Mouse (Mus musculus) hindbrain, embryonic 11.5 days (tissue): ENCODE data around the gene Stag1. TPM values are rescaled to one million over a fixed set of nuclear protein-coding genes. Genes with fewer than 3 reads are reported as not detected.
"Not testable (repeated sequence)": the region's sequence is repeated elsewhere in the genome, so short reads cannot be mapped to it uniquely, and the experiment has no call there.

Experiments
- ATAC-seq: fragments of 200-750 bp; cut with Nextera tagmentation; 2 replicates; pipeline ENCODE4 v1.8.0; 2017; ENCODE audit warnings: mild to moderate bottlenecking, moderate TSS enrichment, moderate library complexity; ENCODE audit not compliant: low FRiP score
- DNase-seq: peaks from one replicate; pipeline ENCODE4 v3.0.0-alpha.2; 2015; ENCODE audit warnings: low spot score
- H3K27ac ChIP-seq: fragments of 300-500 bp; sonication (generic); 2 replicates; pipeline ENCODE4 v1.5.1; 2014; ENCODE audit warnings: mild to moderate bottlenecking, low read depth, low read length
- H3K27me3 ChIP-seq: fragments of 300-500 bp; sonication (generic); 2 replicates; pipeline ENCODE4 v1.6.1; 2014; ENCODE audit warnings: mild to moderate bottlenecking, low read length, moderate library complexity, mixed read lengths; ENCODE audit not compliant: control insufficient read depth, insufficient read depth
- H3K36me3 ChIP-seq: fragments of 300-500 bp; sonication (generic); 2 replicates; pipeline ENCODE4 v1.6.1; 2014; ENCODE audit warnings: mild to moderate bottlenecking, low read length, moderate library complexity, mixed read lengths; ENCODE audit not compliant: control insufficient read depth, insufficient read depth
- H3K4me1 ChIP-seq: fragments of 300-500 bp; sonication (generic); replicated peaks from 2 replicates; pipeline ENCODE4 v1.6.1; 2014; ENCODE audit warnings: low read length, mixed read lengths; ENCODE audit not compliant: control insufficient read depth, insufficient read depth
- H3K4me2 ChIP-seq: fragments of 300-500 bp; sonication (generic); replicated peaks from 2 replicates; pipeline ENCODE4 v1.6.1; 2014; ENCODE audit warnings: mild to moderate bottlenecking, low read depth, low read length
- H3K4me3 ChIP-seq: fragments of 300-500 bp; sonication (generic); 2 replicates; pipeline ENCODE4 v1.5.1; 2014; ENCODE audit warnings: low read depth, low read length
- H3K9ac ChIP-seq: fragments of 300-500 bp; sonication (generic); 2 replicates; pipeline ENCODE4 v1.6.1; 2014; ENCODE audit warnings: low read depth, low read length
- H3K9me3 ChIP-seq: fragments of 300-500 bp; sonication (generic); 2 replicates; pipeline ENCODE4 v1.6.1; 2016; ENCODE audit warnings: low read length; ENCODE audit not compliant: control insufficient read depth
- WGBS: fragments of 180-500 bp; shearing (Covaris S2); extraction: QIAGEN DNeasy Blood & Tissue Kit; methylation state at CpG from one replicate; pipeline ENCODE4 v1.1.7; 2014; 5-methylcytosine and 5-hydroxymethylcytosine counted together
- polyA plus RNA-seq: library from polyadenylated mRNA; unstranded; fragments of >200 nt; fragmentation: Nextera tagmentation; extraction: Ambion mirVana; gene quantifications from 2 replicates; pipeline ENCODE4 v1.2.1, GENCODE M21; 2014

The Stag1 gene
- polyA plus RNA-seq, 1 experiment from 2014 or later = 57.4 TPM

DNA sequence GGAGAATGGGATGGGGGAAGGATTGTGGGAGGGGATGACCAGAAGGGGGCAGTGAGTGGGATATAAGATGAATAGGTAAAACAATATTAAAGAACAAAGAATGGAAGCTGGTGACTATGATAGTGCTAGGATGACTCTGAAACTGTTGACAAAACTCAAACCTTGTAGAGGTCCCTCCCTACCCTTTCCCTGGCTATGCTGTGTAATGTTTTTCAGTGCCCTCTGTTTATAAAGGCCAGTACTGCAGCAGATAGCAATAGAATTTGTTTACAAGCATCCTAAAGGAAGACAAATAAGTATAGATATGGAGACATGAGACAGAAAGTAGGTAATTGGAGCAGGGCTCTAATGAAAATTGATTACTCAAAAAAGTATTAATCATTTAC, 139.0 kb downstream of the Stag1 start:
- H3K27ac ChIP-seq = no peak overlapping the region
- H3K9ac ChIP-seq = no peak overlapping the region
- DNase-seq = no peak
- H3K36me3 ChIP-seq = no peaks in the 10 kb centered on the region
- no peak overlapping the region for H3K4me3 ChIP-seq
- no peaks in the 10 kb centered on the region for H3K4me1 ChIP-seq
- no peak overlapping the region for H3K4me2 ChIP-seq
- H3K9me3 ChIP-seq = no peaks in the 10 kb centered on the region
- ATAC-seq = no peak
- no peaks in the 10 kb centered on the region for H3K27me3 ChIP-seq

DNA sequence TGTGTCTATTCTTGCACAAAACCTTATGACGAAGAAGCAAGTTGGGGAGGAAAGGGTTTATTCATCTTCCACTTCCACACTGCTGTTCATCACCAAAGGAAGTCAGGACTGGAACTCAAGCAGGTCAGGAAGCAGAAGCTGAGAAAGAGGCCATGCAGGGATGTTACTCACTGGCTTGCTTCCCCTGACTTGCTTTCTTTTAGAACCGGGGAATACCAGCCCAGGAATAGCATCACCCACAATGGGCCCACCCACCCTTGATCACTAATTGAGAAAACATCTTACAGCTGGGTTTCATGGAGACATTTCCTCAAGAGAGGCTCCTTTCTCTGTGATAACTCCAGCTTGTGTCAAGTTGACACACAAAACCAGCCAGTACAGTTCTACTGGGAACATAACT, 179.6 kb downstream of the Stag1 start:
- not testable (repeated sequence) for H3K27ac ChIP-seq, H3K36me3 ChIP-seq, H3K9ac ChIP-seq, DNase-seq, ATAC-seq, H3K9me3 ChIP-seq, H3K4me3 ChIP-seq, H3K27me3 ChIP-seq, H3K4me1 ChIP-seq, H3K4me2 ChIP-seq
- 78% methylated on average over 2 of the region's 2 CpGs for WGBS

DNA sequence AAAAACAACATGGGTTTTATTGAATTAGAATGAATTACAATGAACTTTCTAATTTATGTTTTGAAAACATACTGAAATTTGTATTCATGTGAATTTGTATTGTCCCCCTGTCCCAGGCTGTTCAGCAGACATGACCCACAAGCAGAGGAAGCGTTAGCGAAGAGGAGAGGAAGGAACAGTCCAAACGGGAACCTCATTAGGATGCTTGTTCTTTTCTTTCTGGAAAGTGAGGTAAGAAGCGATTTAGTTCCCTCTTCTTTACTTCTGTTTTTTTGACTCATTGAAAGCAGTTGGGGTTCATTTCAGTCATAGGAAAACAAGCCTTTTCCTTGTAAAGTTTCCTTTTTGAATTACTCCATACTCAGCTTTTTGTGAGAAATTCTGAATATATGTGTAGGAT, 268.4 kb downstream of the Stag1 start:
- ATAC-seq = no peak

DNA sequence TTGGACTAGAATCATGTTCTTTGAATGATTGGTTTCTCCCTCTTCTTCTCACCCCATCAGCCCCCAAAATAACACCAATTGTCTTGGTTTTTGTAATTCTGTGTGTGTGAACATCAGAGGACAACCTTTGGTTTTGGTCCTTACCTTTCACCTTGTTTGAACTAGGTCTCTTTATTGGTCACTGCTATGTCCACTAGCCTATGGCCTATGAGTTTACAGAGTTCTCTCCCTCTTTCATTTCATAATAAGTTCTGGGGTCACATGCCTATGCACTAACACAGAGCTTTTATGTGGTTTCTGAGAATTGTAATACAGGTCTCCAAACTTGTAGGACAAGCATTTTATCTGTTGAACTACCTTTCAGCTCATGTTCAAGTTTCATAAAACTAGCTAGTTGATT, 272.0 kb downstream of the Stag1 start:
- Histone ChIP-seq H3K9ac (no peak overlapping the region), H3K36me3 (no peaks in the 10 kb centered on the region), H3K4me3 (no peak overlapping the region), H3K27me3 (no peaks in the 10 kb centered on the region), H3K27ac (no peak overlapping the region), H3K4me1 (no peaks in the 10 kb centered on the region), H3K9me3 (no peaks in the 10 kb centered on the region), H3K4me2 (no peak overlapping the region)
- ATAC-seq (no peak), DNase-seq (no peak)

More for the DNA sequence above, 268.4 kb downstream of the Stag1 start:
- Histone ChIP-seq H3K36me3 (no peaks in the 10 kb centered on the region), H3K27me3 (no peaks in the 10 kb centered on the region), H3K9me3 (no peaks in the 10 kb centered on the region), H3K4me2 (no peak overlapping the region), H3K27ac (no peak overlapping the region), H3K4me3 (no peak overlapping the region), H3K4me1 (no peaks in the 10 kb centered on the region), H3K9ac (no peak overlapping the region)
- WGBS = 86% methylated on average over 4 of the region's 4 CpGs
- no peak for DNase-seq

DNA sequence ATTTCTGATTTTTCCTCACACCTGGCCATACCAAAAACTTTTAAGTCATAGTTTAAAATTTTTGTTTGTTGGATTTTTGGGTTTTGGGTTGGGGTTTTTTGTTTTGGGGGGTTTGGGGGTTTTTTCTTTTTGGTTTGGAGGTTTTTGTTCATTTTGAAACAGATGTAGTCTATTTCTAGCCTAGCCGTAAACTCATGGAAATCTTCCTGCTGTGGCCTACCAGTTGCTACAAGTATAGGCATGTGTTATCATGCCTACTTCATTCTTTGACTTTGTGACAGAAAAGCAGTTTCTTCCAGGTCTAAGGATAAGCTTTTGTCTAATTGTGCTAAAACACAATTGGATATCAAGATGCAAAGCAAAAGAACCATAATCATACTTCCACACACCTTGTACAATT, 298.5 kb downstream of the Stag1 start:
- H3K27me3 ChIP-seq = no peaks in the 10 kb centered on the region
- H3K4me1 ChIP-seq = no peaks in the 10 kb centered on the region
- H3K4me3 ChIP-seq = no peak overlapping the region
- no peaks in the 10 kb centered on the region for H3K9me3 ChIP-seq
- no peak overlapping the region for H3K9ac ChIP-seq
- DNase-seq = no peak
- H3K4me2 ChIP-seq = no peak overlapping the region
- H3K36me3 ChIP-seq = no peaks in the 10 kb centered on the region
- WGBS = 88% methylated on average over 1 of the region's 1 CpGs
- H3K27ac ChIP-seq = no peak overlapping the region
- ATAC-seq = no peak

DNA sequence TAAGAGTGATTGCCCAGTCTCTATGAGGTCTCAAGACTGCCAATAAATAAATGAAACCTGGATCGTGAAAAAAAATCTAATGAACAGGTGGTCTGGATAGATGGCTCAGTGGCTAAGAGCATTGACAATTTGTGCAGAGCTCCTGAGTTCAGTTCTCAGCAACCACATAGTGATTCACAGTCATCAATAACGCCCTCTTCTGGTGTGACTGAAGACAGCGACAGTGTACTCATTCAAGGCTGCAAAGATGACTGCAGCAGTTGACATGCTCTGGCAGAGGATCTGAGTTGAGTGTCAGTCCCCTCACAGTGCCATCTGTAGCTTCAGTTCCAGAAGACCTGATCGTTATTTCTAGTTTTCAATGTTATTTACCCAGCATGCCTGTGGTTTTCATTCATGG, 300.4 kb downstream of the Stag1 start:
- H3K4me3 ChIP-seq = no peak overlapping the region
- H3K4me1 ChIP-seq = no peaks in the 10 kb centered on the region
- no peaks in the 10 kb centered on the region for H3K27me3 ChIP-seq
- H3K9me3 ChIP-seq = no peaks in the 10 kb centered on the region
- H3K4me2 ChIP-seq = no peak overlapping the region
- H3K27ac ChIP-seq = no peak overlapping the region
- no peak overlapping the region for H3K9ac ChIP-seq
- WGBS = 91% methylated on average over 4 of the region's 4 CpGs
- H3K36me3 ChIP-seq = no peaks in the 10 kb centered on the region
- ATAC-seq (no peak), DNase-seq (no peak)

DNA sequence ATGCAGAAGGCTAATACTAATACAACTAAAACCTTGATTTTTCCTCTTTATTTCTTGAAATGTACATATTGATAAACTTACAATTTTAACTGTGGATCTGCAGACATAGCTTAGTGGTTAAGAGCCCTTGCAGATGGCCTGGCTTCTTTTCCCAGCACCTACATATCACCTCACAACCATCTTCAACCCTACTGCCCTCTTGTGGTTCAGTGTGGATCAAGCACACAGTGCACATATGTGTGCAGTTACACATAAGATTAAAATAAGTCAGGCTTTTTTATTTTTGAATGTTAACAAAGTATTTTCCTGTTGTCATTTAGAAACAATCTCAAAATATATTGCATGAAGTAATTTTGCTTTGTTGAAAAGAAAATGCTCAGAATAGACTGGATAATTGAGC, 312.8 kb downstream of the Stag1 start:
- no peak for ATAC-seq
- Histone ChIP-seq H3K4me2 (no peak overlapping the region), H3K27ac (no peak overlapping the region), H3K9me3 (no peaks in the 10 kb centered on the region), H3K4me3 (no peak overlapping the region), H3K36me3 (peaks cover 2% of the 10 kb centered on the region; the same call in 1 of the 2 replicates), H3K27me3 (no peaks in the 10 kb centered on the region), H3K4me1 (no peaks in the 10 kb centered on the region), H3K9ac (no peak overlapping the region)
- peak; percentile 24 for DNase-seq

DNA sequence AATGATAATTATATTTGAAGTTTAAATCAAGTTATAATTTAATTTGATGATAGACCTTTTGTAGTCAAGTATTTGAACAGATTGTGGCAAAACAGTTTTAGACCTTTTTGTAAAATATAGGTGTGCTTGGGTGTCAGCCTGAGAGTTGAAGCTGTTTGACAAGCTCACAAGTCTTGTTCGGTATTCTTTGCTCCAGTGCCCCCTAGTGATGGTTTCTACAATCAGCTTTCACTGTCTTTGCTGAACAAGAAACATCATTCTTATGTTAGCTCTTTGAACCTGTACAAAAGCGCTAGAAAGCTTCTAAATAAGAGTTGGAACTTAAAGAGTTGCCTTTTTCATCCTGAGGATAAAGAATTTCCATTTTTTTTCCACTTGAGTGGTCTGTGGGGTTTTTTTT, 319.5 kb downstream of the Stag1 start:
- H3K4me3 ChIP-seq = no peak overlapping the region

DNA sequence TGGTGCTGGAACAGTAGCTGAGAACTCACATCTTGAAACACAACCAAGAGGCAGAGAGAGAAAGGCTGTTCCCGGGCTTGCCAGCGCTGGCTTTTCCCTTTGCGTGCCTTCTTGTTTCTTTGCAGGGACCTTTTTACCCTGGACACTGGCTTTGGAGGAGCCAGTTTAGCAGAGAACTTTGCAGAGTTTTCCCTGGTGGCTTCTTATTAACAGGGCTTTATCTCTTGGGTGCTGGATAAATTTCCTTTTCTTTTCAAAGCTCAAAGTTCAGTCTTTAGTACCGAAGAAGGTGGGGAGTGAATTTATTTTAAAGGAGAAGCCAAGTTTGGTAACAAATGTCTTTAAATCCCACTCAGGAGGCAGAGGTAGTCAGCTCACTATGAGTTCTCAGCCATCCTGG, 329.0 kb downstream of the Stag1 start:
- Histone ChIP-seq H3K4me3 (no peak overlapping the region), H3K4me2 (no peak overlapping the region), H3K9me3 (no peaks in the 10 kb centered on the region), H3K9ac (no peak overlapping the region), H3K4me1 (no peaks in the 10 kb centered on the region), H3K27me3 (no peaks in the 10 kb centered on the region), H3K36me3 (no peaks in the 10 kb centered on the region), H3K27ac (no peak overlapping the region)
- DNase-seq (no peak), ATAC-seq (no peak)
- 96% methylated on average over 4 of the region's 4 CpGs for WGBS

More for the DNA sequence above, 319.5 kb downstream of the Stag1 start:
- no peaks in the 10 kb centered on the region for H3K36me3 ChIP-seq
- H3K9ac ChIP-seq = no peak overlapping the region
- no peak overlapping the region for H3K27ac ChIP-seq
- H3K27me3 ChIP-seq = no peaks in the 10 kb centered on the region
- ATAC-seq (no peak), DNase-seq (peak; percentile 57)
- H3K4me2 ChIP-seq = no peak overlapping the region
- H3K9me3 ChIP-seq = no peaks in the 10 kb centered on the region
- no peaks in the 10 kb centered on the region for H3K4me1 ChIP-seq
- 62% methylated on average over 2 of the region's 2 CpGs for WGBS
